Mouse (Mus musculus): Measurements from ENCODE around the gene Lman2. TPM values are rescaled to one million over a fixed set of nuclear protein-coding genes. Genes with fewer than 3 reads are reported as not detected.
A peak's percentile ranks its signal among the peaks of the same experiment; 100 is the strongest.

Gene Lman2
- polyA plus RNA-seq, 1 experiment from 2014 or later = 71.6 TPM

- no peaks in the 10 kb centered on the region for H3K9me3 ChIP-seq (replicated peaks)
Measured at GRCm38 (mm10) chr13:55398088-55398487, 35.5 kb upstream of the Lman2 start, which contains the start of gene Slc34a1. Gene Slc34a1, plus strand, starts transcription at chr13:55398187.

DNA sequence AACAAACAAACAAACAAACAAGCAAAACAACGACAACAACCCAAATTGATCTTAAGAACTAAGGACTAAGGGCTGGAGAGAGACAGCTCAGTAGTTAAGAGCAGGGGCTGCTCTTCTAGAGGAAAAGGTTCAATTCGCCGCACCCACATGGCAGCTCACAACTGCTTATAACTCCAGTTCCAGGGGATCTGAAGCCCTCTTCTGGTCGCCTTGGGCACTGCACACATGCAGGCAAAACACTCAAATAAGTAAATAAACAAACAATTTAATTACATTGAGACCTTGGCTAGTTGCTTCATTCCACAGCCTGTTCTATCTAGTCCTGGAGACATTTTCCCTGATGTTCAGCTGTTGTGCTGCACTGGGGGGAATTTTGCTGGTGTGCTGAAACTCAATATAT lies 30.4 kb upstream of the Lman2 start:
- Histone ChIP-seq H3K9ac (no peak overlapping the region), H3K27me3 (peaks cover 7% of the 10 kb centered on the region; the same call in 1 of the 2 replicates), H3K4me3 (no peak overlapping the region), H3K36me3 (no peaks in the 10 kb centered on the region), H3K4me2 (no peak overlapping the region), H3K4me1 (replicated peaks) (no peaks in the 10 kb centered on the region), H3K9me3 (replicated peaks) (no peaks in the 10 kb centered on the region), H3K27ac (no peak overlapping the region)
- ATAC-seq (replicated peaks; ENCODE audit: insufficient number of reproducible peaks, insufficient read depth, low FRiP score, low read depth) = no peak
- WGBS = 68% methylated on average over 4 of the region's 4 CpGs

More at GRCm38 (mm10) chr13:55398088-55398487, 35.5 kb upstream of the Lman2 start, which contains the start of gene Slc34a1:
- Histone ChIP-seq H3K36me3 (no peaks in the 10 kb centered on the region), H3K27ac (no peak within 1 kb of the TSS), H3K27me3 (peaks cover 49% of the 10 kb centered on the region), H3K4me3 (no peak within 1 kb of the TSS), H3K4me2 (no peak within 1 kb of the TSS), H3K4me1 (replicated peaks) (no peaks in the 10 kb centered on the region), H3K9ac (no peak within 1 kb of the TSS)
- 66% methylated on average over 1 of the region's 1 CpGs for WGBS
- no peak for ATAC-seq (replicated peaks; ENCODE audit: insufficient number of reproducible peaks, insufficient read depth, low FRiP score, low read depth)

GRCm38 (mm10) chr13:55391626-55392029 lies 29.0 kb upstream of the Lman2 start:
- H3K9me3 ChIP-seq (replicated peaks) = no peaks in the 10 kb centered on the region
- WGBS = 88% methylated on average over 1 of the region's 1 CpGs
- H3K4me2 ChIP-seq = no peak overlapping the region
- no peak overlapping the region for H3K4me3 ChIP-seq
- H3K27ac ChIP-seq = no peak overlapping the region
- H3K4me1 ChIP-seq (replicated peaks) = no peaks in the 10 kb centered on the region
- no peaks in the 10 kb centered on the region for H3K36me3 ChIP-seq
- ATAC-seq (replicated peaks; ENCODE audit: insufficient number of reproducible peaks, insufficient read depth, low FRiP score, low read depth) = no peak
- peaks cover 7% of the 10 kb centered on the region; the same call in 1 of the 2 replicates for H3K27me3 ChIP-seq
- H3K9ac ChIP-seq = no peak overlapping the region

DNA sequence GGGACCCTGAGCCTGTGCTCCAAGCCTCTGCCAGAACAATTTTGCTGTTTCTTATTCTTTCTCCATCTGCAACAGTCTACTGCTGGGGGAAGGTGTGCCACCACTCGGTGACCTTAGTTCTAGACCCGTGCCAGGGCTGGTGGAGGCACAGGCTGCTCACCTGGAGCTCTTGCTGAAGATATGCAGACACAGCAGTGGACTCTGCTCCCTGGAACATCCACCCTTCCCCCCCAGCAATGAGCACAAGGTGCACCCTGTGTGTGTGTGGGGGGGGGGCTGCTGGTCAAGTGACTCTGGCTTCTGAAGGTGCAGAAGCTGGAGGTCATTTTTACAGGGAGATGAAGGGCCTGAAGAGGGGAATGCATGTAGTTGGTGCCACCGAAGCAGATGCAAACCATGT lies 28.1 kb upstream of the Lman2 start:
- Histone ChIP-seq H3K27me3 (peaks cover 7% of the 10 kb centered on the region; the same call in 1 of the 2 replicates), H3K9me3 (replicated peaks) (no peaks in the 10 kb centered on the region), H3K36me3 (no peaks in the 10 kb centered on the region), H3K9ac (no peak overlapping the region), H3K27ac (no peak overlapping the region), H3K4me1 (replicated peaks) (no peaks in the 10 kb centered on the region), H3K4me2 (no peak overlapping the region), H3K4me3 (no peak overlapping the region)
- no peak for ATAC-seq (replicated peaks; ENCODE audit: insufficient number of reproducible peaks, insufficient read depth, low FRiP score, low read depth)
- WGBS = 69% methylated on average over 3 of the region's 3 CpGs

GRCm38 (mm10) chr13:55381790-55382189 lies 19.2 kb upstream of the Lman2 start:
- Histone ChIP-seq H3K4me3 (no peak overlapping the region), H3K27me3 (peaks cover 59% of the 10 kb centered on the region)
- 70% methylated on average over 4 of the region's 4 CpGs for WGBS

GRCm38 (mm10) chr13:55378907-55379580 lies 16.5 kb upstream of the Lman2 start:
- Histone ChIP-seq H3K9me3 (replicated peaks) (no peaks in the 10 kb centered on the region), H3K27me3 (peaks cover 78% of the 10 kb centered on the region), H3K27ac (no peak overlapping the region), H3K4me3 (no peak overlapping the region; the same call in 1 of the 2 replicates), H3K9ac (no peak overlapping the region), H3K4me1 (replicated peaks) (peaks cover 4% of the 10 kb centered on the region; the same call in 1 of the 2 replicates), H3K36me3 (no peaks in the 10 kb centered on the region), H3K4me2 (0 out of 2 replicates have a peak overlapping the region, but pooled peaks have one; percentile 18)
- WGBS = 11% methylated on average over 32 of the region's 32 CpGs
- ATAC-seq (replicated peaks; ENCODE audit: insufficient number of reproducible peaks, insufficient read depth, low FRiP score, low read depth) = no peak

More at GRCm38 (mm10) chr13:55381790-55382189, 19.2 kb upstream of the Lman2 start:
- H3K36me3 ChIP-seq = no peaks in the 10 kb centered on the region
- H3K9me3 ChIP-seq (replicated peaks) = no peaks in the 10 kb centered on the region
- H3K4me2 ChIP-seq = no peak overlapping the region
- H3K9ac ChIP-seq = no peak overlapping the region
- H3K4me1 ChIP-seq (replicated peaks) = peaks cover 4% of the 10 kb centered on the region; the same call in 1 of the 2 replicates
- H3K27ac ChIP-seq = no peak overlapping the region
- no peak for ATAC-seq (replicated peaks; ENCODE audit: insufficient number of reproducible peaks, insufficient read depth, low FRiP score, low read depth)

- no peaks in the 10 kb centered on the region for H3K9me3 ChIP-seq (replicated peaks)
- peaks cover 4% of the 10 kb centered on the region; the same call in 1 of the 2 replicates for H3K4me1 ChIP-seq (replicated peaks)
- 60% methylated on average over 2 of the region's 2 CpGs for WGBS
- peaks cover 86% of the 10 kb centered on the region for H3K27me3 ChIP-seq
- no peaks in the 10 kb centered on the region for H3K36me3 ChIP-seq
- no peak overlapping the region for H3K4me3 ChIP-seq
- H3K27ac ChIP-seq = no peak overlapping the region
- no peak overlapping the region for H3K4me2 ChIP-seq
- ATAC-seq (replicated peaks; ENCODE audit: insufficient number of reproducible peaks, insufficient read depth, low FRiP score, low read depth) = no peak
- H3K9ac ChIP-seq = no peak overlapping the region
Measured at GRCm38 (mm10) chr13:55375877-55376276, 13.3 kb upstream of the Lman2 start.

- Histone ChIP-seq H3K27ac (no peak overlapping the region), H3K9ac (no peak overlapping the region), H3K4me3 (no peak overlapping the region), H3K9me3 (replicated peaks) (no peaks in the 10 kb centered on the region), H3K4me1 (replicated peaks) (peaks cover 9% of the 10 kb centered on the region), H3K4me2 (no peak overlapping the region), H3K36me3 (no peaks in the 10 kb centered on the region), H3K27me3 (peaks cover 80% of the 10 kb centered on the region)
- no peak for ATAC-seq (replicated peaks; ENCODE audit: insufficient number of reproducible peaks, insufficient read depth, low FRiP score, low read depth)
- 55% methylated on average over 6 of the region's 6 CpGs for WGBS
Measured at GRCm38 (mm10) chr13:55374206-55374924, 11.8 kb upstream of the Lman2 start.

- H3K36me3 ChIP-seq = no peaks in the 10 kb centered on the region
- H3K9me3 ChIP-seq (replicated peaks) = no peaks in the 10 kb centered on the region
- no peak for ATAC-seq (replicated peaks; ENCODE audit: insufficient number of reproducible peaks, insufficient read depth, low FRiP score, low read depth)
- no peak overlapping the region for H3K27ac ChIP-seq
- 54% methylated on average over 5 of the region's 5 CpGs for WGBS
- no peak overlapping the region for H3K9ac ChIP-seq
- H3K4me3 ChIP-seq = no peak overlapping the region
- no peak overlapping the region for H3K4me2 ChIP-seq
- peaks cover 7% of the 10 kb centered on the region for H3K4me1 ChIP-seq (replicated peaks)
- H3K27me3 ChIP-seq = peaks cover 62% of the 10 kb centered on the region
Measured at GRCm38 (mm10) chr13:55371740-55372139, 9.2 kb upstream of the Lman2 start.

DNA sequence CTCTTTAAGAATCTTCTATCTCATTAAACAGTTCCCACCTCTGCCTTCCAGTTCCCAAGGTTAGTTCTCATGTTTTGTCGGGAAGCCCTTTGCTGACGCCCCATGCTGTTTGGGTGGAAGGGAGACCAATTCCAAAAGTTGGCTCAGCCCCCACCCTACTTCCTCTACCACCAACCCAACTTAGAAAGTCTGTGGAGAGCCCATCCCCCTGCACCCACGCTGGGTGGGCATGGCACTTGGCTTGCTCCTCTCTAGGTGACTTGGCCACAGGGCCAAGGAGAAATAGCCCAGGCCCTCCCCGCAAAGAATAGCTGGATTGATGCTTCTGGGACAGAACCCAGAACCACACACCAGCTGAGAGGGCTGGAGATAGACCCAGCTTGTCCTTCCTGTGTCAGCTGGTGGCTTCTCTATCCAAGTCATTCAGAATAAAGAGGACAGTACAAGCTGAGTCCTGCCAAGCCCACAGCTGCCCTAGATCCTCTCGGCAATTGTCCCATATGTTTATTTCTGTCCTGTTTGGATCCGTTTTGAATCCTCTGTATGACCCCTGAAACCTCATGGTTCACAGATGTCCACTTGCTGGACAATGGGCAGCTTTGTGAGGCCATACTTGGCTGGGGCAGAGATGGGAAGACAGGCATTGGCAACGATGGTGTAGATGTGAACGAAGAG lies 8.6 kb upstream of the Lman2 start:
- Histone ChIP-seq H3K9me3 (replicated peaks) (no peaks in the 10 kb centered on the region), H3K4me2 (no peak overlapping the region), H3K4me3 (no peak overlapping the region), H3K4me1 (replicated peaks) (peaks cover 7% of the 10 kb centered on the region), H3K27ac (no peak overlapping the region), H3K36me3 (no peaks in the 10 kb centered on the region), H3K27me3 (peaks cover 62% of the 10 kb centered on the region), H3K9ac (no peak overlapping the region)
- 66% methylated on average over 8 of the region's 8 CpGs for WGBS
- no peak for ATAC-seq (replicated peaks; ENCODE audit: insufficient number of reproducible peaks, insufficient read depth, low FRiP score, low read depth)

DNA sequence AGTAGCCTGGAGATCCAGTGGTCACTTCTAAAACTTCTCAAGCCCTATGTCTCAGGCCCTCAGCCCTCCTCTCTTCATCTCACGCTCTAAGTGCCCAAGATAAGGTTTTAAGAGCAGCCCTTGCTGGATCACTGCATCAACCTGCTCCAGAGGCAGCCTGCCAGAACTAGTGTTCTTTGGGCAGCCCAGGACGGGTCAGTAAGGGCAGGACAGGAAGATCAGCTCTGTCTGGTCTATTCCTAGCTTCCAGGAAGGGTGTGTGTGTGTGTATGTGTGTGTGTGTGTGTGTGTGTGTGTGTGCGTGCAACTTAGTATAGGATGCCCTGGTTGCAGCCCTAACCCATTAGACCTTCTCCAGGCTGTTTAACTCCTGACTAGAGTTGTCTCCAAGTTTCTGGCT lies 7.7 kb upstream of the Lman2 start:
- H3K4me3 ChIP-seq = peak overlapping the region; percentile 31; the same call in 1 of the 2 replicates
- 25% methylated on average over 3 of the region's 3 CpGs for WGBS

More for the DNA sequence above, 7.7 kb upstream of the Lman2 start:
- Histone ChIP-seq H3K9me3 (replicated peaks) (no peaks in the 10 kb centered on the region), H3K27ac (no peak overlapping the region), H3K4me2 (peak overlapping the region; percentile 37), H3K27me3 (peaks cover 55% of the 10 kb centered on the region), H3K36me3 (no peaks in the 10 kb centered on the region), H3K4me1 (replicated peaks) (peaks cover 7% of the 10 kb centered on the region), H3K9ac (no peak overlapping the region; the same call in 1 of the 2 replicates)
- no peak; the same call in 1 of the 2 replicates for ATAC-seq (replicated peaks; ENCODE audit: insufficient number of reproducible peaks, insufficient read depth, low FRiP score, low read depth)

All from heart, embryonic 15.5 days (tissue).